Mouse (Mus musculus): ENCODE data around the gene Ergic1.

Gene Ergic1

DNA sequence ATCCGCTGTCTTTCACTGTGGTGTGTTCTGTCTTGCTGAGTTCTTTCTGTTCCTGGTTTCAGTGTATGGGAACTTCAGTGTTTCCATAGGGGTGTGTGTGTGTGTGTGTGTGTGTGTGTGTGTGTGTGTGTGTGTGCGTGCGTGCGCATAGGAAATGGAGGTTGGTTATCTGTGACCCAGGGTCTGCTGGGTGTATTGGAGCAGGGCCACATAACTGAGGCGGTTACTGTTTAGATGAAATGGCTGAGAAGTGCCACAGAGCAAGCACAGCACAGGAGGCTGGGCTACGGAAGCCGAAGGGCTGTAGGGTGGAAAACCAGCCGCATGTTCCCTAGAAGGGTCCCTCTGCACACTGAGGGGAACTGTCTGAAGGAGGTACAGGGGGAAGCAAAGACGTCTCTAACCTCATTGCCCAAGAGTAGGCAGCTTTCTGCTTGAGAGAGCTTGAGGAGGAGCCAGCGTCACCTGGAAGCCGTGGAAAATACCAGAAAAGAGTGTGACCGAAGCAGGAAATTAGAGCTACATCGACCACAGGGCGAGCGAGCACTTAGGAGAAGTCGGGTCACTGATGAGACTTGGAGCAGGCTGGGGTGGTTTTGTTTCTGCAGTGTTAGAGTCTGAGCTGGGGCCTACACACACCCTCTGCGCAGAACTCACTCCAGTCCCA, 125.2 kb downstream of the Ergic1 start:
- no peak for DNase-seq (ENCODE audit: low read depth, low spot score)
- Histone ChIP-seq H3K36me3 (ENCODE audit: control insufficient read depth, insufficient read depth, low read length, poor library complexity, severe bottlenecking) (peaks cover 3% of the 10 kb centered on the region; the same call in 1 of the 2 replicates), H3K27me3 (ENCODE audit: control insufficient read depth, insufficient read depth, low read length, poor library complexity, severe bottlenecking) (no peaks in the 10 kb centered on the region)

DNA sequence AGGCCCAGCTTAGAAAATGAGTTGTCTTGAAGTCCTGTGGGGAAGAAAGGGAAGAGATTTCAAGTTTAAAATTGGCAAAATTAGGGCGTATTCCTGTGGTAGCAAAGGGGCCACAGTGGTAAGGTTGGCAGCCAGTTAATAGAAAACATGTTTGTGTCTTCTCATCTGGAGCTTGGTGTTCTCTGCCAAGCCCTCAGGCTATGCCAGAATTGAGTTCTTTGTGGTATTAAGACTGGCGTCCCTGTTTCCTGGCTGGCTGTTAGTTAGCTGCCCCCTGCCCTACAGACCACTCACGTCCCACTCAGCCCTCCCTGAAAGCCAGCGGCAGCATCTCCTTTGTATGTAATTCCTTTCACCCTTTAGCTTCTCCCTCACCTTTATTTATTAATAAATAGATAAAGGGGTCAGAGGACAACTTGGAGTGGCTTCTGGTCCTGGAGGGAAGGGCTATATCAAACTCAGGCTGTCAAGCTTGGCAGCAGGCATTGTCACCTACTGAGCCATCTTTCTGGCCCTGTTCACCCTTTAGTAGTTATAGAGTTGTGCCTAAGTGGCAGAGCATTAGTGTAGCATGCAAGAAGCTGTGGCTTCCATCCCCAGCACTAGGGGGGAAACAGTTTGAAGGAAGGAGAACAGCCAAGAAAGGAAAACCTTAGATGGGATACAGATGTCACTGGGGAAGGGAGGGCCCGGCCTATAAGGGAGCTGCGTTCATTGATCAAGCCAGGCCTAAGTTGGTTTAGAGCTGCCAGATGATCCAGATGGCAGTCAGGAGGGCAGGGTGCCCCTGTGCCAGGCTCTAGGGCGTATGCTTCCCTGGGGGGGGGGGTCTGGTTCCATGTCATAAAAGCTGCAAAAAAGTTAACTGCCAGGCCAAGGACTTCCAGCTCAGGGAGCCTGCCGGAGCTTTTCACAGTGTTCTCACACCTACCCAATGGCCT, 127.8 kb downstream of the Ergic1 start:
- no peak for DNase-seq (ENCODE audit: low read depth, low spot score)
- H3K27me3 ChIP-seq (ENCODE audit: control insufficient read depth, insufficient read depth, low read length, poor library complexity, severe bottlenecking), result no peaks in the 10 kb centered on the region

DNA sequence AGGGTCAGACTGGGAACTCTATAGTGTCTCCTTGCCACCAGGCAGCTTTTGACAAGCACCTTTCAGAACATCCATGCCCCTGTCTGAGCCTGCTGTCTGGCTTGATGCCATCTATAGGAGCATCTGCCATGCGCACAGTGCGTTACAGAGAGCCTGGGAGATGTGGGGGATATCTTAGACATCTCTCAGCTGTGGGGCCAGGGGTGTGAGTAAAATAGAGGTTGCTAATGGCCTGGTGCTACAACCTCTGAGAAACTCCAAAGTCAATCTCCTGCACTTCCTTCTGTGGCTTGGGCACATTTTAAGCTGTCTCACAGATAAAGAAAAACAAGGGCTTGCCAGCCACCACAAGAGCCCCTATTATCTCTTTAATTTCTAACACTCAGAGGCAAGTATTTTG, 128.5 kb downstream of the Ergic1 start:
- no peaks in the 10 kb centered on the region for H3K27me3 ChIP-seq (ENCODE audit: control insufficient read depth, insufficient read depth, low read length, poor library complexity, severe bottlenecking)

More for the DNA sequence above, 127.8 kb downstream of the Ergic1 start:
- peaks cover 3% of the 10 kb centered on the region for H3K36me3 ChIP-seq (ENCODE audit: control insufficient read depth, insufficient read depth, low read length, poor library complexity, severe bottlenecking)

DNA sequence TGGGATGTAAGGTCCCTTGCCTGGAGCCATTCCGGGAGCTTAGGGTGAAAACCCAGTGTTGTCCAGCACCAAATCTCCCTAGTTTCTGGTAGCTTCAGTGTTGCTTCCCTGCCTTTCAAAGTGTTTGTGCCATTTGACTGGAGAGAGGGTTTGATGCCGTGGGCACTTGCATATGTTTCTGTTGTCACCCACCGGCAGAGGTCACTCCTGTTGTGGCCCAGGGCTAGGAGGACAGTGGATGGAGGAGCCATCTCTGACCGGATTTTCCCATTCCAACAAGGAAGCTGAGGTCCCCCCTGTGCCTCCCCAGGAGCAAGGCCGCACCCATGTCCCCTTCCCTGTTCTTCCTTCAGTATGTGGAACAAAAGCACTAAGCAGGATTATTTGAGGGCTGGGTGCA, 128.9 kb downstream of the Ergic1 start:
- DNase-seq (ENCODE audit: low read depth, low spot score), result no peak
- no peaks in the 10 kb centered on the region for H3K27me3 ChIP-seq (ENCODE audit: control insufficient read depth, insufficient read depth, low read length, poor library complexity, severe bottlenecking)
- peaks cover 3% of the 10 kb centered on the region for H3K36me3 ChIP-seq (ENCODE audit: control insufficient read depth, insufficient read depth, low read length, poor library complexity, severe bottlenecking)

More for the DNA sequence above, 128.5 kb downstream of the Ergic1 start:
- no peak for DNase-seq (ENCODE audit: low read depth, low spot score)
- peaks cover 3% of the 10 kb centered on the region for H3K36me3 ChIP-seq (ENCODE audit: control insufficient read depth, insufficient read depth, low read length, poor library complexity, severe bottlenecking)

GRCm38 (mm10) chr17:26691110-26691509, 129.8 kb downstream of the Ergic1 start:
- Histone ChIP-seq H3K27me3 (ENCODE audit: control insufficient read depth, insufficient read depth, low read length, poor library complexity, severe bottlenecking) (no peaks in the 10 kb centered on the region), H3K36me3 (ENCODE audit: control insufficient read depth, insufficient read depth, low read length, poor library complexity, severe bottlenecking) (peaks cover 5% of the 10 kb centered on the region)
- DNase-seq (ENCODE audit: low read depth, low spot score), result no peak

- H3K36me3 ChIP-seq (ENCODE audit: control insufficient read depth, insufficient read depth, low read length, poor library complexity, severe bottlenecking), result peaks cover 5% of the 10 kb centered on the region
- H3K27me3 ChIP-seq (ENCODE audit: control insufficient read depth, insufficient read depth, low read length, poor library complexity, severe bottlenecking), result no peaks in the 10 kb centered on the region
- no peak for DNase-seq (ENCODE audit: low read depth, low spot score)
These were observed 132.1 kb downstream of the Ergic1 start for GRCm38 (mm10) chr17:26693424-26693823.

DNA sequence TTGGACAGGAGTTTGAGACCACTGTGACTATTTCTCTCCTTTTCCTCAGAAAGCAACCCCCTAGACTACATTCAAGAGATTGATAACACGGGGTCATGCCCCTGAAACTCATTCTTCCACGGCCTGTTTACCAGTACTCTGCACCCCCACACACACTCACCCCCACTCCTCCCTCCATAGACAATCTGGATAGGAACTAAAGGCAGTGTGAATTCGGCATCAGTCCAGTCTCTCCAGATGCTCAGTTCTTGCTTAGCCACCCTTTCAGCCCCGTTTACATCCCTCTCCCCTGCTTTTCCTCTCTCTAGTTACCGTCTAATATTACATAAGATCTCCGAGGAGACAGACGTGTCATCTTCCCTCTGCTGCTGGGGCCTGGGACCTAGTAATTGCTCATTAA, 132.9 kb downstream of the Ergic1 start:
- no peak for DNase-seq (ENCODE audit: low read depth, low spot score)
- no peaks in the 10 kb centered on the region for H3K27me3 ChIP-seq (ENCODE audit: control insufficient read depth, insufficient read depth, low read length, poor library complexity, severe bottlenecking)
- peaks cover 5% of the 10 kb centered on the region for H3K36me3 ChIP-seq (ENCODE audit: control insufficient read depth, insufficient read depth, low read length, poor library complexity, severe bottlenecking)

- Histone ChIP-seq H3K36me3 (ENCODE audit: control insufficient read depth, insufficient read depth, low read length, poor library complexity, severe bottlenecking) (peaks cover 4% of the 10 kb centered on the region), H3K27me3 (ENCODE audit: control insufficient read depth, insufficient read depth, low read length, poor library complexity, severe bottlenecking) (no peaks in the 10 kb centered on the region)
- DNase-seq (ENCODE audit: low read depth, low spot score), result no peak
These were observed 133.9 kb downstream of the Ergic1 start for GRCm38 (mm10) chr17:26695193-26695592.

- DNase-seq (ENCODE audit: low read depth, low spot score), result peak; percentile 61
- Histone ChIP-seq H3K27me3 (ENCODE audit: control insufficient read depth, insufficient read depth, low read length, poor library complexity, severe bottlenecking) (no peaks in the 10 kb centered on the region), H3K36me3 (ENCODE audit: control insufficient read depth, insufficient read depth, low read length, poor library complexity, severe bottlenecking) (peaks cover 4% of the 10 kb centered on the region)
These were observed 137.6 kb downstream of the Ergic1 start for GRCm38 (mm10) chr17:26698846-26699245.

- DNase-seq (ENCODE audit: low read depth, low spot score), result no peak
- Histone ChIP-seq H3K27me3 (ENCODE audit: control insufficient read depth, insufficient read depth, low read length, poor library complexity, severe bottlenecking) (no peaks in the 10 kb centered on the region), H3K36me3 (ENCODE audit: control insufficient read depth, insufficient read depth, low read length, poor library complexity, severe bottlenecking) (peaks cover 4% of the 10 kb centered on the region)
These were observed 138.7 kb downstream of the Ergic1 start for GRCm38 (mm10) chr17:26699819-26700616.

- no peaks in the 10 kb centered on the region for H3K27me3 ChIP-seq (ENCODE audit: control insufficient read depth, insufficient read depth, low read length, poor library complexity, severe bottlenecking)
- H3K36me3 ChIP-seq (ENCODE audit: control insufficient read depth, insufficient read depth, low read length, poor library complexity, severe bottlenecking), result peaks cover 2% of the 10 kb centered on the region
- no peak for DNase-seq (ENCODE audit: low read depth, low spot score)
These were observed 140.3 kb downstream of the Ergic1 start for GRCm38 (mm10) chr17:26701565-26701964.

- Histone ChIP-seq H3K36me3 (ENCODE audit: control insufficient read depth, insufficient read depth, low read length, poor library complexity, severe bottlenecking) (peaks cover 2% of the 10 kb centered on the region), H3K27me3 (ENCODE audit: control insufficient read depth, insufficient read depth, low read length, poor library complexity, severe bottlenecking) (no peaks in the 10 kb centered on the region)
- no peak for DNase-seq (ENCODE audit: low read depth, low spot score)
These were observed 141.3 kb downstream of the Ergic1 start for GRCm38 (mm10) chr17:26702621-26703020.

GRCm38 (mm10) chr17:26703671-26704070, 142.4 kb downstream of the Ergic1 start:
- H3K27me3 ChIP-seq (ENCODE audit: control insufficient read depth, insufficient read depth, low read length, poor library complexity, severe bottlenecking), result no peaks in the 10 kb centered on the region
- DNase-seq (ENCODE audit: low read depth, low spot score), result no peak
- no peaks in the 10 kb centered on the region; the same call in none of the 2 replicates for H3K36me3 ChIP-seq (ENCODE audit: control insufficient read depth, insufficient read depth, low read length, poor library complexity, severe bottlenecking)

GRCm38 (mm10) chr17:26705463-26706359, 144.4 kb downstream of the Ergic1 start:
- Histone ChIP-seq H3K36me3 (ENCODE audit: control insufficient read depth, insufficient read depth, low read length, poor library complexity, severe bottlenecking) (no peaks in the 10 kb centered on the region), H3K27me3 (ENCODE audit: control insufficient read depth, insufficient read depth, low read length, poor library complexity, severe bottlenecking) (no peaks in the 10 kb centered on the region)
- DNase-seq (ENCODE audit: low read depth, low spot score), result no peak

All from splenic B cell, adult 2 months (primary cell).